Mouse (Mus musculus): Measurements from ENCODE around the gene Gm49405.

Gm49405 gene

DNA sequence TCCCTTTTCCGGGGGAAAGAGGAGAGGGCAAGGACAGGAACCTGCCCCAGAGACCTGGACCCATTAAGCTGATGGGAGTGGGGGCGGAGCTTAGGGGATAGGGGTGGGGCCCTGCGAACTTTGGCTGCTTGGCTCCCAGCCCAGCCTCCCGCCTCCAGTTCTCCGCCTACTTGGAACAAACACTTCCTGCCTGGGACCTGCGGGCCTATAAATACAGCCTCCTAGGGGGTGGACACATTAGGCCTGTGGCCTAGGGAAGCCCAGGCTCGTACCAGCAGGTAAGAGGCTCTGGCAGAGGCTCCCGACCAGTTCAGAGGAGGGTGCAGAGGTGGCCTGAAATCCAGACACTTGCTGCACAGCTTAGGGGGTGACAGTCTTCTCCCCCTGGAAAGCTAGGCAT lies 14.1 kb upstream of the Gm49405 start, which contains the start of gene Acy3:
TSS of gene Acy3 (plus strand) at position 237 of the 400 bp plus-strand sequence.
- in situ Hi-C loops (cut with MboI, MseI), result no loop called here

DNA sequence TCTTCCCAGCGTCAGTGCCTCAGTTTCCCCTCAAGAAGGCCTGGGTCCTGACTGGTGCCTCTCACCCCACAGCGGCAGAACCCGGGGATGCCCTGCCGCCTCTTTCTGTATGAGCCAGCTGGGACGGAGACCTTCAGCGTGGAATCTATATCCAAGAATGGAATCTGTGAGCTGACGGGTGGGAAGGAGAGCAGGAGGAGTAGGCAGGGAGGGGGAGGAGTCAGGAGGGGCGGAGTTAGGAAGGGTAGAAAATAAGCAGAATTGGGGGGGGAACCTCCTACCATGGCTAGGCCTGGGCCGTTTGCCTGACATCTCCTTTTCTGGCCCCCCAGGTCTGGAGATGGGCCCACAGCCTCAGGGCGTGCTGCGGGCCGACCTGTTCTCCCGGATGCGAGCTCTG lies 12.4 kb upstream of the Gm49405 start:
- in situ Hi-C loops (cut with MboI, MseI), result no loop called here

DNA sequence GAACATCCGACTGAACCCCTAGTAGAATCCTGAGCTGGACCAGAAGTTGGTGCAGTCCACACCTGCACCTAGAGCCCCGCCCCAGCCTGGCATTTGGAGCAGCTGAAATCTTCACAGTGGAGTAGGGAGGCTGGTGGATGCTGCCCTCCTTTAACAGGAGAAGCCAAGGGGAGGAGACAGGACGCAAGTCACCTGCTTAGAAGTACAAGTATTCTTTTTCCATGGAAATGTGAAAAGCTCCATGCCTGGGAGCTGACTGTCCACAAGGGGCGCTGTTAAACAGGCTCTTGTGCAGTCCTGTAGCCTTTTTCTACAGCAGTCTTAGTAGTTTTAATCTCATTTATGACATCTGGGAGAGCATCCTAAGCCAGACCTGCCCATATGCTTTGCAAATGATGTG lies 11.7 kb upstream of the Gm49405 start:
- in situ Hi-C loops (cut with MboI, MseI), result no loop called here

DNA sequence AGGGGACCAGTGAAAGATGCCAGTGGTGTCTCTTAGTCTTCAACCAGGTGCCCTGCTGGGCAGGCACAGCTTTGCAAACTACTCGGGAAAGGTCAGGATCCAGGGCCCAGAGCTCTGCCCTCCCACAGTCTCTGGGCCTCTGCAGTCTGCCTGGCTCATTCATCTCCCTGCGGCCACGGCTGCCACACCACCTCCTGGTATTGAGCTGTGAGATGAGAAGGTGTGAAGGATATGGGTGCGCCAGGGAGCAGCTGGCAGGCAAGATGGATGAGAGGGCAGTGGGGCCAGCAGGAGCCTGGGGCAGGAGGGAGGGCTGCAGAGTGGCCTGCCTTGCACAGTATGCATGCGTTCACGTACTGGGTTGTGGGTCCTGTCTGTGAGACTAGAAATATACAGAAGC lies 9.6 kb upstream of the Gm49405 start:
- in situ Hi-C loops (cut with MboI, MseI), result no loop called here

DNA sequence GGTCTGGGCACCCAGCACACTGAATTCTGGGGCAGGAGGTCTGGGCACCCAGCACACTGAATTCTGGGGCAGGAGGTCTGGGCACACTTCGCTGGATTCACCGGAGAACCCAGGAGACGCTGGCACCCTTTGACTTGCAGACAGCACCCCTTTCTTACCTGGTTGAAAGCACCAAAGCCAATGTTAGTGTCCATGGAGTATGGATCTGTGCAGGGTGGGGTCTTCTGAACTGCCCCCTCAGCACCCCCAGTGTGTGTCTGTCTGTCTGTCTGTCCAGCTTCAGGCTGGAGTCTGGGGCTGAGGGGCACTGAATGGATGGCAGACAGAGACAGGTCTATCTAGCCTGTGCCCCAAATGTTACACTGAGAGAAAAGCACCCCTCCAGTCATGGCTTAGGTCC lies 8.9 kb upstream of the Gm49405 start:
- in situ Hi-C loops (cut with MboI, MseI), result no loop called here

DNA sequence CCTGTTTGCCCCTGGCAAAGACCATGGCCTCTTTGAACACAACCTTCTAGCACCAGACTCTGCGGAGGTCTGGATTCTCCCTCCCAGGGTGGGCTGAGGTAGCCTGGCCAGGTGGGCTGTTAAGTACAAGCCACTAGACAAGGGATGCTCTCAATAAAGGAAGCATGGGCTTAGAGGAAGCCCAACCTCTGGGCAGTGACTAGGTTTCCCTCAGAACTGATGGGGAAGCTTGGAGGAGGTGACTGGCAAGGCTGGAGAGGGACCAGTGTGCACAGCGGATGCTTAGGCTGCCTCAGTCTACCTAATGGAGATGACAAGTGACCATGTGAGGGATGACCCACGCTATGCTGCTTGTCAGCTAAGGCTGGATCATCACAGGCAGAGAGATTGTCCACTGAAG lies 8.5 kb upstream of the Gm49405 start:
- in situ Hi-C loops (cut with MboI, MseI), result no loop called here

DNA sequence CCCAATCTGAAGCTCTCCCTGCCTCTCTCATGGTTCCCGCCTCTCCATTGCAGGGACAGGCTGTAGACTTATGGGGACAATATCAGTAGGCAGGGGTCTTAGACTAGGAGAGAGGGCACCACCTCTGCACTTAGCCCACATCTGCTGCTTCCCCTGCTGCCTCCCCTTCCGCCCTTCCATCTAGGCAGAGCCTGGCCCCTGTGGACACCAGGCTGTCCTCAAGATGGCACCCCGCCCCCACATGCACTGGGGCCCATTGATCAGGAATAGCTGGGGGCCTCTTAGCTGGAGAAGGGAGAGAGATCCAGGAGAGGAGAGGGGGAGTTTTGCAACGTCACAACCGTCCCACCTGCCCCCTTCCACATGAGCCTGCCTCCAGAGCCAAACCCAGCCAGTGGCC lies 8.0 kb upstream of the Gm49405 start, which contains the start of gene Tbx10:
TSS of gene Tbx10 (plus strand) at position 337 of the 400 bp plus-strand sequence.
- in situ Hi-C loops (cut with MboI, MseI), result no loop called here

DNA sequence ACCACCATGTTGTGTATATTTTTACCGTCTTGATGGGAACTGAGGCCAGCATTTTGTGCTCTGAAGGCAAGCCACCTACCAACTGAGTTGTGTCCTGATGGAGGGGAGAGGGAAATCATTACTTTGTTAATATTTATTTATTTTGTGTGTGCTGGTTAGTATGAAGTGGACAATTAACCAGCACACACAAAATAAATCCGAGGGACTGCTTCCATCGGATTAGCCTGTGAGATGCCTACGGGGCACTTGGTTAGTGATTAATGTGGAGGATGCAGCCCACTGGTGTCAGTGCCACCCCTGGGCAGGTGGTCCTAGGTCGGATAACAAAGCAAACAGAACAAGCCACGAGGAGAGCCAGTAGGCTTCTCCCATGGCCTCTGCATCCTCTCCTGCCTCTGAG lies 5.5 kb upstream of the Gm49405 start:
- in situ Hi-C loops (cut with MboI, MseI), result no loop called here

DNA sequence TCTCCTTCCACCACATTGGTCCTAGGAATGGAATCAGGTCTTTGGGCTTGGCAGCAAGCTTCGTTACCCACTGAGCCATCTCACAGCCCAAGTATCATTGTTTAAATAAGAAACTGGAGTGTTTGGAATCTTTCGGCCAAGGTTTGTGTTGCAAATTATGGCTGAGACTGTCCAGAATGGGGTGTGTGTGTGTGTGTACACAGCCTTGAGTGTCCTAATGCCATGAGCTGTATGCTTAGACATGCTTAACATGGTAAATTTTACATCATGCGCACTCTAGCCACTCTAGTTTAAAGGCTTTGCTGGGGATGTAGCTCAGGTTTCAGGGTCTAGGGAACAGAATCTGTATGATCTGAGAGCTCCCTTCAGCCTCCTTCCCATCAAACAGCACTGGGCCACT lies 4.9 kb upstream of the Gm49405 start:
- in situ Hi-C loops (cut with MboI, MseI), result no loop called here

DNA sequence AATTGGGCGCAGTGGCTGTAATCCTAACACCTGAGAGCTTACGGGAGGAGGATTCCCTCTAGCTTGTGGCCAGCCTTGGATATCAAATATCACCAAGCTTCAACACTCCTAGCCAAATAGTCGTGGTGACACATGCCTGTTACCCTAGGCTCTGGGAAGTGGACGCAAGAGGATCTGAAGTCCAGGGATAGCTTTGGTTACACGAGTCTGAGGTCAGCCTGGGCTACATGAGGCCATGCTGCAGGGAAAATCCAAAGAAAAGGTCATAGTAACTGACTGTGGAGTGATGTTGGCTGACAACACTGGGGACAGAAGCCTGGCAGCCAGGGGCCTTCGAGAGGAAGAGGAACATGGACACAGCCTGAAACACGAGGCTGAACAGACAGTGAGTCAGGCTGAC lies 4.3 kb upstream of the Gm49405 start:
- in situ Hi-C loops (cut with MboI, MseI), result no loop called here

DNA sequence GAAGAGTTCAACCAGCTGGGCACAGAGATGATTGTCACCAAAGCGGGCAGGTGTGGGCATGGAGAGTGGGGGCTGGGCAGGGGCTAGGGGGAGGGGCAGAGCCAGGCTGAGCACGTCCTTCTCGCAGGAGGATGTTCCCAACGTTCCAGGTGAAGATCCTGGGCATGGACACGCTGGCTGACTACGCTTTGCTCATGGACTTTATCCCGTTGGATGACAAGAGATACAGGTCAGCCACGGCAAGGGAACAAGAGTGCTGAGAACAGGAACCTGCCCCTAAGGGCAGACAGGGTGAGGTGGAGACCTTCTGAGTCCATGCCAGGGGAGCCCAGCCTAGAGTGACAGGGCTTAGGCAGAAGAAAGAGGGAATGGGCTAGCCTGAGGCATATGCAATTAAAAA lies 3.7 kb upstream of the Gm49405 start:
- in situ Hi-C loops (cut with MboI, MseI), result no loop called here

DNA sequence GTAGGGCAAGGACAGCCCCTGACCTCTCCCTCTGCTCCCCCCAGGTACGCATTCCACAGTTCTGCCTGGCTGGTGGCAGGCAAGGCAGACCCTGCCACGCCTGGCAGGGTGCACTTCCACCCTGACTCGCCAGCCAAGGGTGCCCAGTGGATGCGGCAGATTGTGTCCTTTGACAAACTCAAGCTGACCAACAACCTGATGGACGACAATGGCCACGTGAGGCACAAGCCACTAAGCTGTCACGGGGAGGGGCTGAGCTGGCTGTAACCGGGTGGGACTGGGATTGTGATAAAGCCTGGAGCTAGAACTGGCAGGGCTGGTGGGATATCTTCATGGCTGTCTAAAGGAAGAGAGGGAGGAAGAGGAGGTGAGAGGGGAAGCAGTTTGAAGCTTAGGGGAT lies 3.2 kb upstream of the Gm49405 start:
- in situ Hi-C loops (cut with MboI, MseI), result no loop called here

DNA sequence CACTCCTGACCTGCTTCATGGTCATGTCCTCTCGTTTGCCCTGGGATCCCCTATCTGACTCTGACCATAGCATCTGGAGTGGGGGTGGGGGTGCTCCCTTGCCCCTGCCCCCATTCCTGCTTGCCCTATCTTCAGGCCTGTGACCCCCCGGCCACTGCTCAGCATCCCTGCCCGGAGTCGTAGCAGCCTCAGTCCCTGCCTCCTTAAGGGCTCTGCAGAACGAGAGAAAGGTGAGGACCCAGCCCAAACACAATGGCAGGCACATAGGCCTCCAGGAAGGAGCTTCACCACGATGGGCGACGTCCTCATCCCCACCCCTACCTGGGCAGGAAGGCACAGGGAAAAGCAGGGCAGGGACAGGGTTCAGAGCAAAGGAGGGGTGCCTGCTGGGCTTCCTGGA lies 2.1 kb upstream of the Gm49405 start:
- in situ Hi-C loops (cut with MboI, MseI), result no loop called here

DNA sequence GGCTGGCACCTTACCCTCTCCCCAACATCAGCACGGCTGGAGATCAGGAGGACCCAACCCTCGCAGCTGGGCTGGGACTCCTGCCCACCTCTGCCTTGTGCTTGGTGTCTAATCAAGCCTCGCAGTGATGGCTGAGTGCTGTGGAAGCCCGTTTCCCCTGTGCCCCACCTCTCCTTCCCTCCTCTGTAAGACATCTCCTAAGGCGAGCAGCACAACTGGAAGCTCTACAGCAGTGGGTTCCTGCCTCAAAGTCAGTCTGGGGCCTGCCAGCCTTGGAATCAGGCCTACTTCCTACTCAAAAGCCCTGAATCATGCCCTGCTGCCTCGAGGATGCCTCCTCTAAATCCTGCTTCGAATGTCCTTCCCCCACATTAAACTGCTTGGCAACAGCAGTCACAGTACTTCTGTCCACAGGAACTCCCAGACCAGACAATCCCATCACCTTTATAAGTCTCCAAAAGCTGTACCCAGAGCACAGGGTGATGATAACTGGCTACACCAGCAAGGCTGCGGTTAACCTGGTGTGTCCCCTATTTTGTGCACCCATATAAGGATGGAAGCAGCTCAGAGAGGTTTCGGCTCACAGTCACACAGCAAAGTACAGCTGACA lies 1.2 kb upstream of the Gm49405 start:
- in situ Hi-C loops (cut with MboI, MseI), result no loop called here

DNA sequence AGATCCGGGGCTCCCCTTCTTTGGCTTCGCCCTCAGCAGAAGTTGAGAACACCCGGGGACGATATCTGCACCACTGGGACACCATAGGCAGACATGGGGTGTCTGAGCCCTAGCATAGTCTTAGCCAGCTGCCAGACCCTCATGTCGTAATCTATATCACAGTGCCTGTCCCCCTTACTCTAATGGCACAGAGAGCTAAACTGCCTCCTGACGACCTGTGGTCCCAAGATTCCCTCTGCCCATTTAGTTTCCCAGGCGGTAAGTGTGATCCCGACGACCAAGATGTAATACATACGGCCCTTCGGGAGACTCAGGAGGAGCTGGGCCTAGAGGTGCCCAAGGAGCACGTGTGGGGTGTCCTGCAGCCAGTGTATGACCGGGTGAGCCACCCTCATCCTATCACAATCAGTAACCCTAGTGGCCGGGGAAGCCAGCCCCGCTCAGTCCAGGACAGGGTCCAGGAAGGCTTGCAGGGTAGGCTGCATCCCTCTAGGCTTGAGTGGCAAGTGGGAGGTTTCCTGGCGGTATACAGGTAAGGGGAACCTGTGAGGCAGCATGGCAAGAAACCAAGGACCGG lies 611 bp downstream of the Gm49405 start:
- in situ Hi-C loops (cut with MboI, MseI), result no loop called here

DNA sequence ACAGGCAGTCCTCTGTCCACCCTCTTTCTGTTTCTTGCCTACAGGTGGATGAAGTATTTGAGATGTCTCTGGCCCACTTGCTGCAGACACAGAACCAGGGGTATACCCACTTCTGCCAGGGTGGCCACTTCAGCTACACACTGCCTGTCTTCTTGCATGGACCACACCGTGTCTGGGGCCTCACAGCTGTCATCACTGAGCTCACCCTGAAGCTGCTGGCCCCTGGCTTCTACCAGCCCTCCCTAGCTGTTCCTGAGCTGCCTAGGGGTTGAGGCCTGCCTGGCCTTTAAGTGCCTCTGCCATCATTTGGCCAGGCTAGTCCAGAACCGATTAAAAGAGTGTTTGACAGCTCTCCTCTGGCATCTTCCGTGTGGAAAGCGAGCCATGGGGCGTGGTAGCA lies 1.3 kb downstream of the Gm49405 start:
- in situ Hi-C loops (cut with MboI, MseI), result no loop called here

DNA sequence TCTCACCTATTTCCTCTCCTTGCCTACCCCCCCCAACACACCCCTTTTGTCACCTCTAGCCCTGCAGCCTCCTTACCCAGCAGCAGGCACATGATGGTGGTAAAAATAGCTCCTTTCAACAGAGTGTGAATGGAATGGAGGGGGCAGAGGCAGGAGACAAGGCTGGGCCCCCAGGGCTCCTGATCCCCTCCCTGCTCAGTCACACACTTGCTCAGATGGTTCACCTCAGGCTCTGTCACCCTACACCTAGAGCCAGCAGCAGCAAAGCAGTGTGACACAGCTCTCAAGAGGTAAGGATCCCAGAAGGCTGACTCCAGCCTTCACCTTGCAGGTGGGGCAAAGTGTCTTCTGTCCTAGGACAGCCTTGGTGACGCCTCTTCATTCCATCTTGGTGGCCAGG lies 2.7 kb downstream of the Gm49405 start, which contains the start of gene Doc2g:
TSS of gene Doc2g (plus strand) at position 202 of the 400 bp plus-strand sequence.
- in situ Hi-C loops (cut with MboI, MseI), result no loop called here

DNA sequence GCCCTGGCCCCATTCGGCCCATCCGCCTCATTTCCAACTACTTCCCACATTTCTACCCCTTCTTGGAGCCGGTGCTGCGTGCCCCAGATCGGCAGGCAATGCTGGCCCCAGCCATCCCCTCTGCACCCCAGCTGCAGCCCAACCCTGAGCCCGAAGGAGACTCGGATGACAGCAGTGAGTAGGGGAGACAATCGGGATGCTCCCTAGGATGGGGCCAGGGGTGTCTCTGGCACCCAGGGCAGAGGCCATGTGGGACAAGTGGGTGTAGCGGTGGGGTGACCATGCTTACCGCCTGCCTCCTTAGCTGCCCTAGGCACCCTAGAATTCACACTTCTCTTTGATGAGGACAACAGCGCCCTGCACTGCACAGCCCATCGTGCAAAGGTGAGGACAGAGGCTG lies 3.2 kb downstream of the Gm49405 start:
- in situ Hi-C loops (cut with MboI, MseI), result no loop called here

DNA sequence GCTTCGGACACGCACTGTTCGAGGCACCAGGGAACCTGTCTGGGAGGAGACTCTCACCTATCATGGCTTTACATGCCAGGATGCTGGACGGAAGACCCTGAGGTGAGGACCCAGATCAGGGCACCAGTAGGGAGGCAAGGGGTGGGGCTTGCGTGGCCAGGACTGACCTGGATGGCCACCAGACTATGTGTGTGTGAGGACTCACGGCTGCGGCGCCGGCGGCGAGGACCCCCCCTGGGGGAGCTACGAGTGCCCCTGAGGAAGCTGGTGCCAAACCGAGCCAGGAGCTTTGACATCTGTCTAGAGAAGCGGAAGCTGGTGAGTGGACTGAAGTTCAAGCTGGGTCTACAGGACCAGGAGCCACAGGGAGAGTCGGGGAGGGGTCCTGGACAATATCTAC lies 3.9 kb downstream of the Gm49405 start:
- in situ Hi-C loops (cut with MboI, MseI), result no loop called here

DNA sequence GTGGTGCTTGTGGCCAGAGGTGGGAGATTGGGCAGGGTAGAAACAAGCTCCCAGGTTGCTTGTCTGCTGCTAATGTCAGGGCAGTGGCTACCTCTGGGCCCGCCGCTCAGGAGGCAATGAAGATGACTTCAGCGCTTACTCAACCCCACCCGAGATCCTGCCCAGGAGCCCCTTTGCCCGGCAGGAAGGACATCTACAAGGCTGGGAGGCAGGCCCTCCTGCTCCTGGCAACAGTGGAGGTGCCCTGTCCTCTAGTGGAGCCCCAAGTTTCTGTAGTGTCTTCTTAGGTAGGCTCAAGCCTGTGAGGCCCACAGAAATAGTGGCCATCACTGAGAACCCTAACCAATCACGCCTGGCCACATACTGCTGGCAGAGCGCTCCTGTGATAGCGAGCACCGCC lies 4.7 kb downstream of the Gm49405 start:
- in situ Hi-C loops (cut with MboI, MseI), result no loop called here

DNA sequence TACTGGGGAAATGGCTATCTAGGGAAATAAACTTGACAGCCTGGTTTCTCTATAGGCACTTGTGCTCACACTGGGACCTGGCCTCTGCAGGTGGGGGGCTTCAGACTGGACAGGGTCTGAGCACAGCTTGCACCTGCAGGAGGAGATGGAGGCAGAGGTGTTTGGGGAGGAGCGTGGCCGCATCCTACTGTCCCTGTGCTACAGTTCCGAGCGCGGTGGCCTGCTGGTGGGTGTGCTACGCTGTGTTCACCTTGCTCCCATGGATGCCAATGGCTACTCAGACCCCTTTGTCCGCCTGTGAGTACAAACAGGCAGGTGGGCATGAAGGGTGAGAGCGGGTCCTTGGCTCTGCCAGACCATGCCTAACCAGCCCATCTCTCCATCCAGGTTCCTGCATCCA lies 5.5 kb downstream of the Gm49405 start:
- in situ Hi-C loops (cut with MboI, MseI), result no loop called here

DNA sequence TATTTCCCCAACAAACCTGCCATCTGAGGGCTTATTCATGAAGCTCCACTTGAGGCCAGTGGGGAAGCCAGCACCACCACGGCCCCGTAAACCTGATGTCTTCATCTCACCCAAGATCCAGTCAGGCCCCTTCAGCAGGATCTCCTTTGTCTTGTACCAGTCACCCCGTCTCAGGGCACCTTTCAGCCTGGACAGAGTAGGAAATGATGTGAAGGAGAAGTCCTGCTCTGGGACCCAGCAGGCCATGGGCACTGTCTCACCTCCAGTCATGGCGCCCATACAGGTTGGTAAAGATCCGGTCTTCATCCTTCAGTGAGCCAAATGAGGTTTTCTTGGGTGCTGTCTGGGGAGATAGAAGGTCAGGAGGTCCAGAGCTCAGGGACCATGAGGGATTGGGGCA lies 10.7 kb downstream of the Gm49405 start:
- in situ Hi-C loops (cut with MboI, MseI), result no loop called here

DNA sequence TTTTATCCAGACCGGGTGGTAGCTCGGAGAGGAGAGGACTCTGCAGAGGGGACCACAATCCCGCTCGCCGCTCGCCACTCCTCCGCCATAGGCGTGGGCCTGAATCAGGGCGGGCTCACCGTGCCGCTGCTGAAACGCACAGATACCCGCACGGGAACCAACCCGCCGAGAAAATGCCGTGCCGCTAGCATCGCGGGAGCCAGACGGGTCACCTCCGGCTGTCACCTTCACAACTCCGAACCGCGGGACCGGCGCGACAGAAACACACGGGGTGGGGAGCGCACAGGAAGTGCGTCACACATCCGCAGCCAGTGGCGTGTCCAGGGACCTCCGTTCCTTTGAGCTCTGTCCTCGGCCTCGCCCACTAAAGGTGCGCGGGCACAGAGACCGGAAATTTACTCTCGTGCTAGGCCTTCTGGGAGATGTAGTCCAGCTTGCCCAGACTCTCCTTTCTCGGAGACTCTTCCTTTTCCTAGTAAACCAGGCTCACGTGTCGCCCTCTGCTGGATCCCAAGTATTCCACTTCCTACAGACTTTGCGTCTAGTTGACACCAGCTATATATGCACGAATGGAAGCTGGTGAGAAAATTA lies 12.1 kb downstream of the Gm49405 start, which contains the start of gene Ndufv1:
TSS of gene Ndufv1 (minus strand) at position 375 of the 591 bp plus-strand sequence.
- in situ Hi-C loops (cut with MboI, MseI), result no loop called here

All from regulatory T cell (primary cell).